Mouse (Mus musculus) forebrain, embryonic 12.5 days (tissue): ENCODE measurements at regions not wholly inside any gene's neighbourhood (a gene's known extent, or its start where the extent isn't known, plus 50 kb on each side); places are given as distances from the start of the nearest gene placed in this dataset.
A peak's percentile ranks its signal among the peaks of the same experiment; 100 is the strongest.

Source experiments
- ATAC-seq: fragments of 200-750 bp; cut with Nextera tagmentation; 2 replicates; pipeline ENCODE4 v1.8.0; 2017; ENCODE audit warnings: moderate TSS enrichment; ENCODE audit not compliant: low FRiP score
- H3K27ac ChIP-seq: fragments of 300-500 bp; sonication (generic); 2 replicates; pipeline ENCODE4 v1.5.1; 2016; ENCODE audit warnings: mild to moderate bottlenecking
- H3K27me3 ChIP-seq: fragments of 300-500 bp; sonication (generic); 2 replicates; pipeline ENCODE4 v1.6.1; 2016; ENCODE audit warnings: mild to moderate bottlenecking
- H3K36me3 ChIP-seq: fragments of 300-500 bp; sonication (generic); replicated peaks from 2 replicates; pipeline ENCODE4 v1.6.1; 2016; ENCODE audit warnings: mild to moderate bottlenecking
- H3K4me1 ChIP-seq: fragments of 300-500 bp; sonication (generic); 2 replicates; pipeline ENCODE4 v1.6.1; 2016
- H3K4me2 ChIP-seq: fragments of 300-500 bp; sonication (generic); 2 replicates; pipeline ENCODE4 v1.6.1; 2016; ENCODE audit warnings: mild to moderate bottlenecking, moderate library complexity
- H3K4me3 ChIP-seq: fragments of 300-500 bp; sonication (generic); replicated peaks from 2 replicates; pipeline ENCODE4 v1.5.1; 2016; ENCODE audit warnings: mild to moderate bottlenecking
- H3K9ac ChIP-seq: fragments of 300-500 bp; sonication (generic); 2 replicates; pipeline ENCODE4 v1.6.1; 2016; ENCODE audit warnings: mild to moderate bottlenecking
- H3K9me3 ChIP-seq: fragments of 300-500 bp; sonication (generic); 2 replicates; pipeline ENCODE4 v1.6.1; 2016
- WGBS: fragments of 180-500 bp; shearing (Covaris S2); methylation state at CpG from one replicate; pipeline ENCODE4 v1.1.7; 2016; 5-methylcytosine and 5-hydroxymethylcytosine counted together

- no peaks in the 10 kb centered on the region for H3K36me3 ChIP-seq
- no peak overlapping the region for H3K27ac ChIP-seq
- H3K4me2 ChIP-seq, result no peak overlapping the region
- no peaks in the 10 kb centered on the region for H3K9me3 ChIP-seq
- no peaks in the 10 kb centered on the region for H3K4me1 ChIP-seq
- WGBS, result 86% methylated on average over 3 of the region's 3 CpGs
- no peaks in the 10 kb centered on the region for H3K27me3 ChIP-seq
- no peak overlapping the region for H3K4me3 ChIP-seq
- no peak for ATAC-seq
- no peak overlapping the region for H3K9ac ChIP-seq
Observed at GRCm38 (mm10) chr10:97304791-97305355, 174.5 kb upstream of the Dcn start.

DNA sequence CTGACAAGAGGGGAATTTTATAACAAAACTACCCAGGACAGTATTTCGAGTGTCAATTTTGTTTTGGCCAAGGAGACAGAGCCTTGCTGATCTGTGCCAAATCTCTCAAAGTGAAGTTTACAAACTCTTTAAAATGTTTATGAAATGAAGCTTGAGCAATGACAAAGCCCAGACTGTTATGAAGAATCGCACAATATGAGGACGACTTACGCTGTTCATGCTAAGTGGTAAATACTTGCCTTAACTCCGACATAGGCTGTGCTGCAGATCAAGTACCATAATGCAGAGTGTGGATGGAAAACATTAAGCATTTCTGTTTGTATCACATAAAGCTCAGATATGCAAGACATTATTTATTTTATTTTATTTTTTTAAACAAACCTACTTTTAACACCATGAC lies 169.8 kb upstream of the Dcn start:
- no peak overlapping the region for H3K9ac ChIP-seq
- H3K9me3 ChIP-seq, result no peaks in the 10 kb centered on the region
- WGBS, result 92% methylated on average over 5 of the region's 5 CpGs
- no peak overlapping the region for H3K4me2 ChIP-seq
- peaks cover 7% of the 10 kb centered on the region; the same call in 1 of the 2 replicates for H3K4me1 ChIP-seq
- H3K4me3 ChIP-seq, result no peak overlapping the region
- no peak overlapping the region for H3K27ac ChIP-seq
- no peak for ATAC-seq
- no peaks in the 10 kb centered on the region for H3K27me3 ChIP-seq
- H3K36me3 ChIP-seq, result no peaks in the 10 kb centered on the region

- peak overlapping the region; percentile 58 for H3K9ac ChIP-seq
- H3K27ac ChIP-seq, result peak overlapping the region; percentile 97; the same call in 1 of the 2 replicates
Observed at GRCm38 (mm10) chr10:97312509-97312908, 166.9 kb upstream of the Dcn start.

DNA sequence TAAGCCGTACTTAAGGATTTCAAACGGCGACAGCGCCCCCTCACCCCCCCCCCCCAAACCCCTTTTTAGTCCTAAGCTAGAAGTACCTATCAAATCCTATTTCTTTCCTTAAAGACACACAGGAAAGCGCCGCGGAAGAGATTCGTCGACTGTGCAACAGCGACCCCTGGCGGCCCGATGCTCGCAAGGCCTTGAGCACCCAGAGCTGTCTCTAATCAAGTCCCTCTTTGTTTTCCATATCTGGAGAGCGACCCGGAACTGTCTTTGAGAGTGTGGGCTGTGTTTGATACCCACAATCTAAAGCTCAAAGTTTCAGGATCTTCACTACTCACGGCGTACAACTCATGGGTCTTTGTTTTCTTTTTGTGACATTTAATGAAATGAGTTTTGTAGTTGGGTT lies 166.4 kb upstream of the Dcn start:
- Histone ChIP-seq H3K36me3 (no peaks in the 10 kb centered on the region), H3K4me2 (peak overlapping the region; percentile 59), H3K4me1 (peaks cover 7% of the 10 kb centered on the region; the same call in 1 of the 2 replicates), H3K9me3 (no peaks in the 10 kb centered on the region), H3K27me3 (no peaks in the 10 kb centered on the region), H3K9ac (peak overlapping the region; percentile 58), H3K4me3 (peak overlapping the region; percentile 43), H3K27ac (peak overlapping the region; percentile 97)
- WGBS, result under 1% methylated on average over 17 of the region's 17 CpGs
- ATAC-seq, result peak; percentile 93

More at GRCm38 (mm10) chr10:97312509-97312908, 166.9 kb upstream of the Dcn start:
- Histone ChIP-seq H3K27me3 (no peaks in the 10 kb centered on the region), H3K36me3 (no peaks in the 10 kb centered on the region), H3K4me1 (peaks cover 7% of the 10 kb centered on the region; the same call in 1 of the 2 replicates), H3K4me2 (peak overlapping the region; percentile 59), H3K4me3 (peak overlapping the region; percentile 43), H3K9me3 (no peaks in the 10 kb centered on the region)
- peak; percentile 33 for ATAC-seq
- 16% methylated on average over 12 of the region's 12 CpGs for WGBS

- H3K4me1 ChIP-seq, result peaks cover 7% of the 10 kb centered on the region; the same call in 1 of the 2 replicates
- peak overlapping the region; percentile 58 for H3K9ac ChIP-seq
- peak overlapping the region; percentile 43 for H3K4me3 ChIP-seq
- H3K36me3 ChIP-seq, result no peaks in the 10 kb centered on the region
- peak overlapping the region; percentile 97 for H3K27ac ChIP-seq
- H3K27me3 ChIP-seq, result no peaks in the 10 kb centered on the region
- no peaks in the 10 kb centered on the region for H3K9me3 ChIP-seq
- ATAC-seq, result peak; percentile 96
- H3K4me2 ChIP-seq, result peak overlapping the region; percentile 59
- WGBS, result under 1% methylated on average over 13 of the region's 13 CpGs
Observed at GRCm38 (mm10) chr10:97313407-97313901, 166.0 kb upstream of the Dcn start.

- Histone ChIP-seq H3K27me3 (no peaks in the 10 kb centered on the region), H3K9ac (no peak overlapping the region), H3K36me3 (no peaks in the 10 kb centered on the region), H3K4me3 (no peak overlapping the region), H3K4me2 (no peak overlapping the region), H3K9me3 (no peaks in the 10 kb centered on the region), H3K27ac (no peak overlapping the region), H3K4me1 (no peaks in the 10 kb centered on the region)
- 78% methylated on average over 2 of the region's 2 CpGs for WGBS
- no peak for ATAC-seq
Observed at GRCm38 (mm10) chr10:97332639-97333038, 146.8 kb upstream of the Dcn start.

DNA sequence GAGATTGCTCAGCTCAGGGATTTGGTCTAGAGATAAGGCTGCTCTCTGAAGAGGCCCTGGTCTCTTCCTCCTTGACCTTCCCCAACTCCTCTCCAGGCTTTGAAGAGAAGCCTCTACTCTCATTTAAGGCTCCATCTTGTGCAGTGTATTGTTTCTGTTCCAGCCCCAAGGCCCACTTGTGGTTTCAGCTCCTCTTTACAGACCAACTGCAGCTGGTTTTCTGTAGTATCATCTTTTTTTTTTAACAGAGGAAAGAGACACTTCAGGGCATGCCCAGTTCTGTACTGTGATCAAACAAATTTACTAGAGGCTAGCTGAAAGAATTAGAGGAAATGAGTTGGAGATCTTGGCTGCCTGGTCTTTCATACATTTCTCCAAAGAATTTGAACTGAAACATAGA lies 145.4 kb upstream of the Dcn start:
- ATAC-seq, result no peak
- Histone ChIP-seq H3K4me1 (no peaks in the 10 kb centered on the region; the same call in 1 of the 2 replicates), H3K27ac (no peak overlapping the region), H3K4me3 (no peak overlapping the region), H3K36me3 (no peaks in the 10 kb centered on the region), H3K9me3 (no peaks in the 10 kb centered on the region), H3K27me3 (no peaks in the 10 kb centered on the region), H3K9ac (no peak overlapping the region), H3K4me2 (no peak overlapping the region)

- no peak for ATAC-seq
- Histone ChIP-seq H3K27ac (no peak overlapping the region), H3K36me3 (no peaks in the 10 kb centered on the region), H3K9me3 (no peaks in the 10 kb centered on the region), H3K4me2 (no peak overlapping the region), H3K9ac (no peak overlapping the region), H3K27me3 (no peaks in the 10 kb centered on the region), H3K4me3 (no peak overlapping the region), H3K4me1 (no peaks in the 10 kb centered on the region; the same call in 1 of the 2 replicates)
- 68% methylated on average over 9 of the region's 9 CpGs for WGBS
Observed at GRCm38 (mm10) chr10:97334606-97335150, 144.7 kb upstream of the Dcn start.

DNA sequence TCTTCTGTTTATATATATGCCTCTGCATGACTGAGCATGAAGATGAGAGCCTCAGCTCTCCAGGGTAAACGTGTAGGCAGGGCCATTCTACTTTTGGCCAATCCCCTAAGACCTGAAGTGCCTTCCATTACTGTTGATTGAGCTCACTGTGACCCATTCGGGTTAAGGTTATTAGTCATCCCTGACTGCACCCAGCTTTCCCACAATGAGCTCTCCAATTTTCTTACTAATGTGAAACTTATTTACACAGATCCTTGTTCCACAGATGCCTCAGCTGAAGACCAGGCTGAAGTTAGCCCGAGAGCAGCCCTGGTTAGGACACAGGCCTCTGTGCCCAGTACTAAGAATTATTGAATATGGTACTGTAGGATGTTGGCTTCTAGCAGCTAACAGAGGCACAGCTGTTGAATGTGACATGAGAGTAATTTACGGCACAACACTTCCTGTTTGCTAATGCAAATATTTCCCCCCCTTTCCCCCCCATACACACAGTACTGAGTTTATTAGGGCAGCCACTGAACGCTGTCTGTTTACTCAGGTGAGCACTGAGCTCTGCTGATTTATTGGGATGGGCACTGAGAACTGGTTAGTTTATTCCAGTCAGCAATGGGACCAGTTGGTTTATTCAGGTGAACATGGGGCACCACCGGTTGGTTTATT lies 141.2 kb upstream of the Dcn start:
- no peak for ATAC-seq
- 58% methylated on average over 6 of the region's 6 CpGs for WGBS
- H3K27ac ChIP-seq, result no peak overlapping the region

GRCm38 (mm10) chr10:97339866-97340706 lies 139.3 kb upstream of the Dcn start:
- no peak overlapping the region for H3K4me3 ChIP-seq
- H3K9me3 ChIP-seq, result no peaks in the 10 kb centered on the region
- no peaks in the 10 kb centered on the region for H3K36me3 ChIP-seq
- H3K27me3 ChIP-seq, result no peaks in the 10 kb centered on the region
- H3K27ac ChIP-seq, result no peak overlapping the region
- H3K4me2 ChIP-seq, result no peak overlapping the region
- 44% methylated on average over 11 of the region's 11 CpGs for WGBS
- no peak overlapping the region for H3K9ac ChIP-seq
- H3K4me1 ChIP-seq, result no peaks in the 10 kb centered on the region; the same call in 1 of the 2 replicates
- ATAC-seq, result no peak

More for the DNA sequence above, 141.2 kb upstream of the Dcn start:
- Histone ChIP-seq H3K4me3 (no peak overlapping the region), H3K4me1 (no peaks in the 10 kb centered on the region; the same call in 1 of the 2 replicates), H3K27me3 (no peaks in the 10 kb centered on the region), H3K9me3 (no peaks in the 10 kb centered on the region), H3K4me2 (no peak overlapping the region), H3K36me3 (no peaks in the 10 kb centered on the region), H3K9ac (no peak overlapping the region)

DNA sequence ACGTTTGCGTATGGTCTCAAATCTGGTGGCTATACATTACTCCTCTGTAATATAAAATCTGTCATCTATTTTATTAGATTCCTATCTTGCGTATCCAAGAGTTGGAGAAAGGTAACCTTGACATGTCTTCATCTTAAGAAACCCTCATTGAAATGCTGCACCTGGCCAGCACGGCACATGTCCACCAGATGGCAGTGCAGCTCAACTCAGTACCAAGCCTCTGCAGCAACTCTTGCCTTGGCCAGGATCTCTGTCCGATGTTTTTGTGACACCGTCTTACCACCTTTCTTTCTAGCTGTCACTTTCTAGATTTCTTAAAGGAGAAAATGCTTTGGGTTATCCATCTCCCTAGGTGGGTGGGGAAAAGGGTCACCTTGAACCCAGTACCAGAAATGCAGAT lies 134.1 kb upstream of the Dcn start:
- ATAC-seq, result peak; percentile 67; the same call in 1 of the 2 replicates
- Histone ChIP-seq H3K27me3 (no peaks in the 10 kb centered on the region), H3K9me3 (no peaks in the 10 kb centered on the region), H3K4me1 (no peaks in the 10 kb centered on the region), H3K36me3 (no peaks in the 10 kb centered on the region), H3K9ac (no peak overlapping the region), H3K4me3 (no peak overlapping the region), H3K4me2 (no peak overlapping the region), H3K27ac (no peak overlapping the region)
- 33% methylated on average over 6 of the region's 6 CpGs for WGBS

GRCm38 (mm10) chr10:97346949-97347348 lies 132.5 kb upstream of the Dcn start:
- no peak overlapping the region for H3K9ac ChIP-seq
- H3K9me3 ChIP-seq, result no peaks in the 10 kb centered on the region
- WGBS, result 88% methylated on average over 2 of the region's 2 CpGs

More at GRCm38 (mm10) chr10:97346949-97347348, 132.5 kb upstream of the Dcn start:
- no peak for ATAC-seq
- Histone ChIP-seq H3K4me2 (no peak overlapping the region), H3K36me3 (no peaks in the 10 kb centered on the region), H3K27ac (no peak overlapping the region), H3K4me1 (no peaks in the 10 kb centered on the region), H3K4me3 (no peak overlapping the region), H3K27me3 (no peaks in the 10 kb centered on the region)
